Comparison of ENCODE assay signal across 24 mouse cellular contexts in the genomic region with DNA sequence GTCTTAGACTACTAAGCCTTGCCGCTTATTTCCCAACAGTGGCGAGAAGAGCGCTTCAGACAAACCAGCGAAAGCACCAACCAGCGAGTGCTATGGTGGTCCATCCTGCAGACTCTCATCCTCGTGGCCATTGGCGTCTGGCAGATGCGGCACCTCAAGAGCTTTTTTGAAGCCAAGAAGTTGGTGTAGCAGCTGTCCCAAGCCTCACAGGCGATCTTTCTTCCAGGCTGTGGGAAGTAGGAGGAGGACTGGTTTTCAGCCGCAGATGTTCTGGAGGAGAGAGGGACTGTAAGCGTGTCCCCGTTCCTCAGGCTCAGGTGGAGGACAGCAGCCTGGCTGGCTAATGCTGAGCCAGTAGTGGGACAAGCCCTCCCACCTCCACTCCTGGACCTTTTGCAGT.
"Had no signal": no experiment of that assay in that cellular context is flagged by ENCODE, and none has a peak within 500 bp of the region (broad histone marks: within the 10 kb centered on the region; RNA-seq: fewer than 3 reads in every experiment).

No protein-coding gene starts in this region.

- DNase-seq: forebrain, postnatal 0 days; gastrocnemius, postnatal 14 days; gastrocnemius, postnatal 36 days; heart, adult 18-20 months; heart, postnatal 14 days; heart, postnatal 36 days; kidney, adult 11 months; kidney, adult 2 months; kidney, adult 9 months; kidney, postnatal 14 days; kidney, postnatal 36 days; layer of hippocampus, adult 9-11 months; layer of hippocampus, postnatal 36 days had no signal

- H3K4me3 ChIP-seq: heart, embryonic 13.5 days; heart, embryonic 15.5 days; hindbrain, embryonic 13.5 days; hindbrain, embryonic 15.5 days; kidney, embryonic 15.5 days; limb, embryonic 13.5 days; limb, embryonic 15.5 days; liver, embryonic 12.5 days had no signal

- H3K27ac ChIP-seq: heart, embryonic 13.5 days; heart, embryonic 15.5 days; hindbrain, embryonic 13.5 days; hindbrain, embryonic 15.5 days; hindbrain, postnatal 0 days; kidney, embryonic 15.5 days; kidney, postnatal 0 days; limb, embryonic 13.5 days; limb, embryonic 15.5 days; liver, embryonic 12.5 days; liver, embryonic 14.5 days had no signal

- H3K9me3 ChIP-seq: heart, embryonic 13.5 days; heart, embryonic 15.5 days; hindbrain, embryonic 13.5 days; hindbrain, embryonic 15.5 days; kidney, embryonic 15.5 days; limb, embryonic 13.5 days; limb, embryonic 15.5 days; liver, embryonic 12.5 days had no signal

- H3K27me3 ChIP-seq: heart, embryonic 15.5 days; hindbrain, embryonic 15.5 days; limb, embryonic 13.5 days; limb, embryonic 15.5 days; liver, embryonic 12.5 days had no signal
